Mouse (Mus musculus): Measurements from ENCODE around the gene Arl4a. TPM values are rescaled to one million over a fixed set of nuclear protein-coding genes. Genes with fewer than 3 reads are reported as not detected.

The Arl4a gene
- polyA plus RNA-seq (2016; fragmentation: Nextera tagmentation; extraction: Ambion mirVana) = 61.4 and 71.0 TPM in 2 replicates

GRCm38 (mm10) chr12:40037876-40038463 is at the start of gene Arl4a:
TSS of gene Arl4a (minus strand) at chr12:40038025.
- peak within 1 kb of the TSS; percentile 91 for H3K4me3 ChIP-seq
- H3K27ac ChIP-seq = peak within 1 kb of the TSS; percentile 99
- no peaks in the 10 kb centered on the region for H3K9me3 ChIP-seq (replicated peaks)
- no peaks in the 10 kb centered on the region for H3K27me3 ChIP-seq (replicated peaks)
- peaks cover 14% of the 10 kb centered on the region for H3K36me3 ChIP-seq
- WGBS (ENCODE audit: insufficient replicate concordance) = under 1% methylated on average over 49 of the region's 68 CpGs
- H3K9ac ChIP-seq = peak within 1 kb of the TSS; percentile 97
- H3K4me1 ChIP-seq = peaks cover 26% of the 10 kb centered on the region
- ATAC-seq = peak; percentile 87
- peak within 1 kb of the TSS; percentile 91 for H3K4me2 ChIP-seq

GRCm38 (mm10) chr12:40085731-40086322 is 48.0 kb upstream of the Arl4a start:
- no peaks in the 10 kb centered on the region for H3K9me3 ChIP-seq (replicated peaks)
- no peaks in the 10 kb centered on the region for H3K36me3 ChIP-seq
- no peaks in the 10 kb centered on the region for H3K27me3 ChIP-seq (replicated peaks)
- H3K27ac ChIP-seq = no peak overlapping the region
- no peak overlapping the region for H3K9ac ChIP-seq
- no peak overlapping the region for H3K4me2 ChIP-seq
- 62% methylated on average over 5 of the region's 5 CpGs for WGBS (ENCODE audit: insufficient replicate concordance)
- no peaks in the 10 kb centered on the region for H3K4me1 ChIP-seq
- no peak overlapping the region for H3K4me3 ChIP-seq
- ATAC-seq = no peak

- Histone ChIP-seq H3K4me2 (no peak overlapping the region), H3K4me1 (no peaks in the 10 kb centered on the region), H3K36me3 (no peaks in the 10 kb centered on the region), H3K9me3 (replicated peaks) (no peaks in the 10 kb centered on the region), H3K27ac (no peak overlapping the region), H3K4me3 (no peak overlapping the region), H3K9ac (no peak overlapping the region), H3K27me3 (replicated peaks) (no peaks in the 10 kb centered on the region)
- no peak for ATAC-seq
- 25% methylated on average over 5 of the region's 6 CpGs for WGBS (ENCODE audit: insufficient replicate concordance)
Observed at GRCm38 (mm10) chr12:40082453-40083238, 44.8 kb upstream of the Arl4a start.

GRCm38 (mm10) chr12:40082048-40082447 is 44.2 kb upstream of the Arl4a start:
- Histone ChIP-seq H3K9me3 (replicated peaks) (no peaks in the 10 kb centered on the region), H3K4me2 (no peak overlapping the region), H3K27ac (no peak overlapping the region), H3K27me3 (replicated peaks) (no peaks in the 10 kb centered on the region), H3K36me3 (no peaks in the 10 kb centered on the region), H3K4me3 (no peak overlapping the region), H3K4me1 (no peaks in the 10 kb centered on the region), H3K9ac (no peak overlapping the region)
- ATAC-seq = no peak
- WGBS (ENCODE audit: insufficient replicate concordance) = 53% methylated on average over 5 of the region's 5 CpGs

- Histone ChIP-seq H3K9ac (no peak overlapping the region), H3K27ac (no peak overlapping the region)
- 57% methylated on average over 5 of the region's 5 CpGs for WGBS (ENCODE audit: insufficient replicate concordance)
Observed at GRCm38 (mm10) chr12:40073660-40074059, 35.8 kb upstream of the Arl4a start.

GRCm38 (mm10) chr12:40047024-40047423 is 9.2 kb upstream of the Arl4a start:
- no peak for ATAC-seq

More at GRCm38 (mm10) chr12:40073660-40074059, 35.8 kb upstream of the Arl4a start:
- Histone ChIP-seq H3K4me1 (no peaks in the 10 kb centered on the region), H3K9me3 (replicated peaks) (no peaks in the 10 kb centered on the region), H3K36me3 (no peaks in the 10 kb centered on the region), H3K4me3 (no peak overlapping the region), H3K4me2 (no peak overlapping the region), H3K27me3 (replicated peaks) (no peaks in the 10 kb centered on the region)
- no peak for ATAC-seq

GRCm38 (mm10) chr12:40043816-40044585 is 6.2 kb upstream of the Arl4a start:
- ATAC-seq = no peak
- Histone ChIP-seq H3K9ac (no peak overlapping the region), H3K27ac (no peak overlapping the region), H3K27me3 (replicated peaks) (no peaks in the 10 kb centered on the region), H3K4me2 (no peak overlapping the region), H3K4me3 (no peak overlapping the region), H3K36me3 (no peaks in the 10 kb centered on the region), H3K4me1 (no peaks in the 10 kb centered on the region), H3K9me3 (replicated peaks) (no peaks in the 10 kb centered on the region)
- WGBS (ENCODE audit: insufficient replicate concordance) = 69% methylated on average over 8 of the region's 8 CpGs

More at GRCm38 (mm10) chr12:40047024-40047423, 9.2 kb upstream of the Arl4a start:
- no peak overlapping the region for H3K4me3 ChIP-seq
- no peak overlapping the region for H3K9ac ChIP-seq
- no peaks in the 10 kb centered on the region for H3K4me1 ChIP-seq
- WGBS (ENCODE audit: insufficient replicate concordance) = 42% methylated on average over 1 of the region's 1 CpGs
- H3K4me2 ChIP-seq = no peak overlapping the region
- H3K27ac ChIP-seq = no peak overlapping the region
- no peaks in the 10 kb centered on the region for H3K9me3 ChIP-seq (replicated peaks)
- H3K36me3 ChIP-seq = no peaks in the 10 kb centered on the region
- no peaks in the 10 kb centered on the region for H3K27me3 ChIP-seq (replicated peaks)

- H3K4me3 ChIP-seq = no peak overlapping the region
- no peak overlapping the region for H3K27ac ChIP-seq
- H3K9me3 ChIP-seq (replicated peaks) = no peaks in the 10 kb centered on the region
- no peak overlapping the region for H3K4me2 ChIP-seq
- 0 out of 2 replicates have a peak, but pooled peaks cover 5% of the 10 kb centered on the region for H3K36me3 ChIP-seq
- H3K9ac ChIP-seq = no peak overlapping the region
- H3K27me3 ChIP-seq (replicated peaks) = no peaks in the 10 kb centered on the region
- ATAC-seq = no peak
- peaks cover 16% of the 10 kb centered on the region for H3K4me1 ChIP-seq
Observed at GRCm38 (mm10) chr12:40040067-40040466, 2.2 kb upstream of the Arl4a start.

GRCm38 (mm10) chr12:40037226-40037813 is 505 bp downstream of the Arl4a start:
- Histone ChIP-seq H3K9me3 (replicated peaks) (no peaks in the 10 kb centered on the region), H3K4me2 (peak overlapping the region; percentile 91), H3K4me1 (peaks cover 30% of the 10 kb centered on the region), H3K27ac (peak overlapping the region; percentile 99), H3K36me3 (peaks cover 18% of the 10 kb centered on the region), H3K9ac (peak overlapping the region; percentile 97), H3K4me3 (peak overlapping the region; percentile 91), H3K27me3 (replicated peaks) (no peaks in the 10 kb centered on the region)
- peak; percentile 91 for ATAC-seq
- under 1% methylated on average over 60 of the region's 60 CpGs for WGBS (ENCODE audit: insufficient replicate concordance)

GRCm38 (mm10) chr12:40036666-40037065 is 1.2 kb downstream of the Arl4a start:
- Histone ChIP-seq H3K27me3 (replicated peaks) (no peaks in the 10 kb centered on the region), H3K4me1 (peaks cover 32% of the 10 kb centered on the region), H3K4me2 (peak overlapping the region; percentile 91), H3K9ac (peak overlapping the region; percentile 97), H3K4me3 (peak overlapping the region; percentile 91), H3K9me3 (replicated peaks) (no peaks in the 10 kb centered on the region), H3K27ac (peak overlapping the region; percentile 99), H3K36me3 (peaks cover 24% of the 10 kb centered on the region)
- ATAC-seq = no peak
- under 1% methylated on average over 11 of the region's 11 CpGs for WGBS (ENCODE audit: insufficient replicate concordance)

- peak overlapping the region; percentile 99 for H3K27ac ChIP-seq
Observed at GRCm38 (mm10) chr12:40035506-40035905, 2.3 kb downstream of the Arl4a start.

More at GRCm38 (mm10) chr12:40035506-40035905, 2.3 kb downstream of the Arl4a start:
- peak overlapping the region; percentile 91 for H3K4me3 ChIP-seq
- peaks cover 37% of the 10 kb centered on the region for H3K4me1 ChIP-seq
- H3K27me3 ChIP-seq (replicated peaks) = no peaks in the 10 kb centered on the region
- 64% methylated on average over 4 of the region's 4 CpGs for WGBS (ENCODE audit: insufficient replicate concordance)
- peak overlapping the region; percentile 91 for H3K4me2 ChIP-seq
- peak overlapping the region; percentile 97 for H3K9ac ChIP-seq
- no peaks in the 10 kb centered on the region for H3K9me3 ChIP-seq (replicated peaks)
- ATAC-seq = no peak
- H3K36me3 ChIP-seq = peaks cover 27% of the 10 kb centered on the region

Measured in liver, embryonic 12.5 days (tissue).